Mouse (Mus musculus): ENCODE measurements around the gene Wnt7a. TPM values are rescaled to one million over a fixed set of nuclear protein-coding genes. Genes with fewer than 3 reads are reported as not detected.

Wnt7a gene
- polyA plus RNA-seq, 1 experiment from 2014 or later: not detected

GRCm38 (mm10) chr6:91410168-91410780, 889 bp downstream of the Wnt7a start:
- H3K4me2 ChIP-seq (ENCODE audit: low read length): peak overlapping the region; percentile 85; the same call in 1 of the 2 replicates
- WGBS: 1% methylated on average over 26 of the region's 26 CpGs
- no peak overlapping the region for H3K9ac ChIP-seq (ENCODE audit: low read length)
- H3K27ac ChIP-seq (replicated peaks in 1 of 2; ENCODE audit: control insufficient read depth in 1 of 2, insufficient read depth in 1 of 2, low read depth in 2 of 2, low read length in 2 of 2): no peak overlapping the region
- no peaks in the 10 kb centered on the region for H3K36me3 ChIP-seq (ENCODE audit: control insufficient read depth, insufficient read depth, low read length)
- peaks cover 95% of the 10 kb centered on the region for H3K27me3 ChIP-seq (ENCODE audit: control insufficient read depth, insufficient read depth, low read length)
- H3K4me3 ChIP-seq (ENCODE audit: control insufficient read depth in 1 of 2, insufficient read depth in 1 of 2, low read depth in 1 of 2, low read length in 2 of 2): no peak overlapping the region; a peak in 2 of 4 replicates
- no peaks in the 10 kb centered on the region for H3K9me3 ChIP-seq (ENCODE audit: control insufficient read depth, low read length)
- no peak for ATAC-seq (ENCODE audit: insufficient number of reproducible peaks, insufficient read depth, low FRiP score, low read depth)
- H3K4me1 ChIP-seq (ENCODE audit: control insufficient read depth in 2 of 2, insufficient read depth in 2 of 2, low read length in 2 of 2): peaks cover 3 to 6% of the 10 kb centered on the region in 2 experiments; a peak in 2 of 4 replicates

DNA sequence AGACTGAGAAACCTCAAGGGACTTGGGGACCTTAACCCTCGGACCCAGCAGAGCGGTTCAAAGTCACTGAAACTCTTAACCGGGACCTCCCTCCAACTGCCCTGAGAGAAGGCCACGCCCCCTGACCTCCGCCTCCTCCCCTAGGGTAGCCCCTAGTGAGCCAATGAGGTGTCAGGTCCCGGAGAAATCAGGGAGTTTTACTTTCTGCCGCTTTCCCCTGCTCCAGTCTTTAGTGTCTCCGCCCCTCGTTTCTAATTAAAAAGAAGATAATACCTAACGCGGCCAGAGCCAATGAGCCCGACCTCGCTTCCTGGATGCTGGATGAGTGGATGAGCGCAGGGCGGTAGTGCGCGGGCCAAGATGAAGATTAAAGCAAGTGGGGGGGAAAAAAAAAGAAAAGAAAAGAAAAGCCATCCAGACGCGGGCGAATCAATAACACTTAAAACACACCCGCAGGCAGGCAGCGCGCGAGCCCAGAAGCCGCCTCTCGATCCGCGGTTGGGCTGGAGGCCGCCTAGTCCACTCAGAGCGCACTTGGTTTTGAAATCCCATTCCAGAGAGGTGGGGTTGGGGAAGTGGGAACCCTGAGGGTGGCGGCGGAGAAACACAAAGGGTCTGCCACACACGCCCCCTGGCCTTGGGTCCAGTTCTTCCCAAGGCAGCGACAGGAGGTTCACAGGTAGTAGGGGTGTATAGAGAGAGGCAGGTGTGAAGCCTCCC, 1.6 kb downstream of the Wnt7a start:
- Histone ChIP-seq H3K27ac (replicated peaks in 1 of 2; ENCODE audit: control insufficient read depth in 1 of 2, insufficient read depth in 1 of 2, low read depth in 2 of 2, low read length in 2 of 2) (no peak overlapping the region), H3K4me1 (ENCODE audit: control insufficient read depth in 2 of 2, insufficient read depth in 2 of 2, low read length in 2 of 2) (peaks cover 3 to 6% of the 10 kb centered on the region in 2 experiments; a peak in 2 of 4 replicates), H3K9ac (ENCODE audit: low read length) (no peak overlapping the region), H3K36me3 (ENCODE audit: control insufficient read depth, insufficient read depth, low read length) (no peaks in the 10 kb centered on the region), H3K9me3 (ENCODE audit: control insufficient read depth, low read length) (no peaks in the 10 kb centered on the region), H3K4me2 (ENCODE audit: low read length) (peak overlapping the region; percentile 42), H3K27me3 (ENCODE audit: control insufficient read depth, insufficient read depth, low read length) (peaks cover 98% of the 10 kb centered on the region), H3K4me3 (ENCODE audit: control insufficient read depth in 1 of 2, insufficient read depth in 1 of 2, low read depth in 1 of 2, low read length in 2 of 2) (peak overlapping the region in 1 of 2 experiments; percentile 11; a peak in 1 of 4 replicates)
- ATAC-seq (ENCODE audit: insufficient number of reproducible peaks, insufficient read depth, low FRiP score, low read depth): no peak
- WGBS: under 1% methylated on average over 34 of the region's 34 CpGs

GRCm38 (mm10) chr6:91408616-91409015, 2.5 kb downstream of the Wnt7a start:
- 80% methylated on average over 13 of the region's 13 CpGs for WGBS

GRCm38 (mm10) chr6:91401591-91401990, 9.6 kb downstream of the Wnt7a start:
- no peaks in the 10 kb centered on the region for H3K4me1 ChIP-seq (ENCODE audit: control insufficient read depth in 2 of 2, insufficient read depth in 2 of 2, low read length in 2 of 2)
- H3K27ac ChIP-seq (replicated peaks in 1 of 2; ENCODE audit: control insufficient read depth in 1 of 2, insufficient read depth in 1 of 2, low read depth in 2 of 2, low read length in 2 of 2): no peak overlapping the region
- H3K9ac ChIP-seq (ENCODE audit: low read length): no peak overlapping the region
- H3K4me3 ChIP-seq (ENCODE audit: control insufficient read depth in 1 of 2, insufficient read depth in 1 of 2, low read depth in 1 of 2, low read length in 2 of 2): no peak overlapping the region
- H3K27me3 ChIP-seq (ENCODE audit: control insufficient read depth, insufficient read depth, low read length): peaks cover 85% of the 10 kb centered on the region
- H3K36me3 ChIP-seq (ENCODE audit: control insufficient read depth, insufficient read depth, low read length): no peaks in the 10 kb centered on the region
- WGBS: 53% methylated on average over 5 of the region's 5 CpGs
- H3K9me3 ChIP-seq (ENCODE audit: control insufficient read depth, low read length): no peaks in the 10 kb centered on the region
- no peak for ATAC-seq (ENCODE audit: insufficient number of reproducible peaks, insufficient read depth, low FRiP score, low read depth)
- no peak overlapping the region for H3K4me2 ChIP-seq (ENCODE audit: low read length)

More at GRCm38 (mm10) chr6:91408616-91409015, 2.5 kb downstream of the Wnt7a start:
- no peaks in the 10 kb centered on the region for H3K9me3 ChIP-seq (ENCODE audit: control insufficient read depth, low read length)
- H3K4me1 ChIP-seq (ENCODE audit: control insufficient read depth in 2 of 2, insufficient read depth in 2 of 2, low read length in 2 of 2): peaks cover 3 to 6% of the 10 kb centered on the region in 2 experiments; a peak in 2 of 4 replicates
- peaks cover 98% of the 10 kb centered on the region for H3K27me3 ChIP-seq (ENCODE audit: control insufficient read depth, insufficient read depth, low read length)
- no peak overlapping the region for H3K4me2 ChIP-seq (ENCODE audit: low read length)
- ATAC-seq (ENCODE audit: insufficient number of reproducible peaks, insufficient read depth, low FRiP score, low read depth): no peak
- no peak overlapping the region for H3K9ac ChIP-seq (ENCODE audit: low read length)
- H3K27ac ChIP-seq (replicated peaks in 1 of 2; ENCODE audit: control insufficient read depth in 1 of 2, insufficient read depth in 1 of 2, low read depth in 2 of 2, low read length in 2 of 2): no peak overlapping the region
- no peak overlapping the region for H3K4me3 ChIP-seq (ENCODE audit: control insufficient read depth in 1 of 2, insufficient read depth in 1 of 2, low read depth in 1 of 2, low read length in 2 of 2)
- H3K36me3 ChIP-seq (ENCODE audit: control insufficient read depth, insufficient read depth, low read length): no peaks in the 10 kb centered on the region

DNA sequence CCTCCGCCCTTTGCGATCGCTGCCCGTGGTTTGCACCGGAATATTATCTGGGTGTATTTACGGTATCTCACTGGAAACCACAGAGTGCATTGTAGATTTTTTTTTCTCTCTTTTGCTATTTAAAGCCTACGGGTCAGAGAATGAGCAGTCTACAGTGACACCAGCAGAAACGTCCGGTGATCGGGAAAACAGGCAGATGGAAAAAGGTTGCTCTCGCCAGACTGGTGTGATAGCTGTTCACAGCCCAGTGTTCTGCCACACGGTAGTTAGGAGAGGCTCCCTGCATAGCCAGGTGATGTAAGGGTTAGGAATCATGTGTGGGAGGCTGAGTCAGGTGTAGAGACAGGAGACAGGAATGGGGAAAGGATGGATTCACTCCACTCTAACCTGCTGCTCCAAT, 10.6 kb downstream of the Wnt7a start:
- Histone ChIP-seq H3K4me2 (ENCODE audit: low read length) (no peak overlapping the region), H3K9me3 (ENCODE audit: control insufficient read depth, low read length) (no peaks in the 10 kb centered on the region), H3K27ac (replicated peaks in 1 of 2; ENCODE audit: control insufficient read depth in 1 of 2, insufficient read depth in 1 of 2, low read depth in 2 of 2, low read length in 2 of 2) (no peak overlapping the region), H3K27me3 (ENCODE audit: control insufficient read depth, insufficient read depth, low read length) (peaks cover 82% of the 10 kb centered on the region), H3K36me3 (ENCODE audit: control insufficient read depth, insufficient read depth, low read length) (no peaks in the 10 kb centered on the region), H3K4me3 (ENCODE audit: control insufficient read depth in 1 of 2, insufficient read depth in 1 of 2, low read depth in 1 of 2, low read length in 2 of 2) (no peak overlapping the region), H3K4me1 (ENCODE audit: control insufficient read depth in 2 of 2, insufficient read depth in 2 of 2, low read length in 2 of 2) (no peaks in the 10 kb centered on the region), H3K9ac (ENCODE audit: low read length) (no peak overlapping the region)
- ATAC-seq (ENCODE audit: insufficient number of reproducible peaks, insufficient read depth, low FRiP score, low read depth): no peak
- 45% methylated on average over 12 of the region's 12 CpGs for WGBS

GRCm38 (mm10) chr6:91392475-91393174, 18.5 kb downstream of the Wnt7a start:
- H3K36me3 ChIP-seq (ENCODE audit: control insufficient read depth, insufficient read depth, low read length): no peaks in the 10 kb centered on the region
- ATAC-seq (ENCODE audit: insufficient number of reproducible peaks, insufficient read depth, low FRiP score, low read depth): no peak
- peaks cover 15 to 17% of the 10 kb centered on the region in 2 experiments for H3K4me1 ChIP-seq (ENCODE audit: control insufficient read depth in 2 of 2, insufficient read depth in 2 of 2, low read length in 2 of 2)
- no peak overlapping the region for H3K9ac ChIP-seq (ENCODE audit: low read length)
- no peak overlapping the region for H3K4me3 ChIP-seq (ENCODE audit: control insufficient read depth in 1 of 2, insufficient read depth in 1 of 2, low read depth in 1 of 2, low read length in 2 of 2)
- peaks cover 20% of the 10 kb centered on the region for H3K27me3 ChIP-seq (ENCODE audit: control insufficient read depth, insufficient read depth, low read length)
- no peak overlapping the region for H3K27ac ChIP-seq (replicated peaks in 1 of 2; ENCODE audit: control insufficient read depth in 1 of 2, insufficient read depth in 1 of 2, low read depth in 2 of 2, low read length in 2 of 2)
- no peak overlapping the region for H3K4me2 ChIP-seq (ENCODE audit: low read length)
- peaks cover 3% of the 10 kb centered on the region; the same call in 1 of the 2 replicates for H3K9me3 ChIP-seq (ENCODE audit: control insufficient read depth, low read length)
- 80% methylated on average over 5 of the region's 5 CpGs for WGBS

GRCm38 (mm10) chr6:91389141-91389540, 22.0 kb downstream of the Wnt7a start:
- Histone ChIP-seq H3K27me3 (ENCODE audit: control insufficient read depth, insufficient read depth, low read length) (peaks cover 13% of the 10 kb centered on the region), H3K4me2 (ENCODE audit: low read length) (no peak overlapping the region), H3K27ac (replicated peaks in 1 of 2; ENCODE audit: control insufficient read depth in 1 of 2, insufficient read depth in 1 of 2, low read depth in 2 of 2, low read length in 2 of 2) (no peak overlapping the region), H3K4me1 (ENCODE audit: control insufficient read depth in 2 of 2, insufficient read depth in 2 of 2, low read length in 2 of 2) (peaks cover 17 to 19% of the 10 kb centered on the region in 2 experiments), H3K9me3 (ENCODE audit: control insufficient read depth, low read length) (peaks cover 3% of the 10 kb centered on the region; the same call in 1 of the 2 replicates), H3K36me3 (ENCODE audit: control insufficient read depth, insufficient read depth, low read length) (no peaks in the 10 kb centered on the region), H3K9ac (ENCODE audit: low read length) (no peak overlapping the region), H3K4me3 (ENCODE audit: control insufficient read depth in 1 of 2, insufficient read depth in 1 of 2, low read depth in 1 of 2, low read length in 2 of 2) (no peak overlapping the region)
- 24% methylated on average over 4 of the region's 4 CpGs for WGBS
- peak; percentile 51 for ATAC-seq (ENCODE audit: insufficient number of reproducible peaks, insufficient read depth, low FRiP score, low read depth)
